Mouse (Mus musculus) midbrain, embryonic 13.5 days (tissue): ENCODE measurements around the gene Olfr9. TPM values are rescaled to one million over a fixed set of nuclear protein-coding genes. Genes with fewer than 3 reads are reported as not detected.
"Not testable (repeated sequence)": the region's sequence is repeated elsewhere in the genome, so short reads cannot be mapped to it uniquely, and the experiment has no call there.

Experiments used
- ATAC-seq: fragments of 200-750 bp; cut with Nextera tagmentation; 2 replicates; pipeline ENCODE4 v1.8.0; 2017; ENCODE audit warnings: mild to moderate bottlenecking, moderate TSS enrichment, moderate library complexity
- H3K27ac ChIP-seq: fragments of 300-500 bp; sonication (generic); 2 replicates; pipeline ENCODE4 v1.5.1; 2015; ENCODE audit warnings: inconsistent platforms, mild to moderate bottlenecking, moderate library complexity
- H3K27me3 ChIP-seq: fragments of 300-500 bp; sonication (generic); 2 replicates; pipeline ENCODE4 v1.6.1; 2015; ENCODE audit warnings: mild to moderate bottlenecking, inconsistent platforms
- H3K36me3 ChIP-seq: fragments of 300-500 bp; sonication (generic); 2 replicates; pipeline ENCODE4 v1.6.1; 2015; ENCODE audit warnings: mild to moderate bottlenecking, inconsistent platforms
- H3K4me1 ChIP-seq: fragments of 300-500 bp; sonication (generic); replicated peaks from 2 replicates; pipeline ENCODE4 v1.6.1; 2015; ENCODE audit warnings: inconsistent platforms
- H3K4me2 ChIP-seq: fragments of 300-500 bp; sonication (generic); replicated peaks from 2 replicates; pipeline ENCODE4 v1.6.1; 2015; ENCODE audit warnings: moderate library complexity, mild to moderate bottlenecking, inconsistent platforms
- H3K4me3 ChIP-seq: fragments of 300-500 bp; sonication (generic); replicated peaks from 2 replicates; pipeline ENCODE4 v1.5.1; 2015; ENCODE audit warnings: mild to moderate bottlenecking, inconsistent platforms
- H3K9ac ChIP-seq: fragments of 300-500 bp; sonication (generic); replicated peaks from 2 replicates; pipeline ENCODE4 v1.6.1; 2015; ENCODE audit warnings: mild to moderate bottlenecking, inconsistent platforms
- H3K9me3 ChIP-seq: fragments of 300-500 bp; sonication (generic); 2 replicates; pipeline ENCODE4 v1.6.1; 2016; ENCODE audit warnings: mild to moderate bottlenecking, inconsistent platforms
- WGBS: fragments of 180-500 bp; shearing (Covaris S2); methylation state at CpG from one replicate; pipeline ENCODE4 v1.1.7; 2015; 5-methylcytosine and 5-hydroxymethylcytosine counted together
- polyA plus RNA-seq: library from polyadenylated mRNA; unstranded; fragments of >200 nt; fragmentation: Nextera tagmentation; extraction: Ambion mirVana; gene quantifications from 2 replicates; pipeline ENCODE4 v1.2.1, GENCODE M21; 2015

Gene Olfr9
- polyA plus RNA-seq, 1 experiment from 2014 or later = not detected

DNA sequence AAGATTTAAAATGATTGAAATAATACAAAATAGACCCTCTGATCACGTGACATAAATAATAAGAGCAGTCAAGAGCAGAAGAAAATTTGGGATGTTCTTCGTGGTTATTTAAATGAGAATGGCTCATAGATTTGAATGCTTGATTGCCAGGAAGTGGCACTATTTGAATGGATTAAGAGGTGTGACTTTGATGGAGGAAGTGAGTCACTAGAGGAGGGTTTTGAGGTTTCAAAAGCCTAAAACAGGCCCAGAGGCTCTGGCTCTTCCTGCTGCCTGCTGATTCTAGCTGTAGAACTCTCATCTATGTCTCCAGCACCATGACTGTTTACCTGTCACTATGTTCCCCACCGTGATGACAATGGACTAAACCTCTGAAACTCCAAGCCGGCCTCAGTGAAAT is 16.4 kb upstream of the Olfr9 start:
- Histone ChIP-seq H3K27ac (no peak overlapping the region), H3K4me1 (no peaks in the 10 kb centered on the region), H3K27me3 (no peaks in the 10 kb centered on the region), H3K4me2 (no peak overlapping the region), H3K9me3 (no peaks in the 10 kb centered on the region), H3K36me3 (no peaks in the 10 kb centered on the region), H3K9ac (no peak overlapping the region), H3K4me3 (no peak overlapping the region)
- ATAC-seq = no peak
- WGBS = 79% methylated on average over 4 of the region's 4 CpGs

DNA sequence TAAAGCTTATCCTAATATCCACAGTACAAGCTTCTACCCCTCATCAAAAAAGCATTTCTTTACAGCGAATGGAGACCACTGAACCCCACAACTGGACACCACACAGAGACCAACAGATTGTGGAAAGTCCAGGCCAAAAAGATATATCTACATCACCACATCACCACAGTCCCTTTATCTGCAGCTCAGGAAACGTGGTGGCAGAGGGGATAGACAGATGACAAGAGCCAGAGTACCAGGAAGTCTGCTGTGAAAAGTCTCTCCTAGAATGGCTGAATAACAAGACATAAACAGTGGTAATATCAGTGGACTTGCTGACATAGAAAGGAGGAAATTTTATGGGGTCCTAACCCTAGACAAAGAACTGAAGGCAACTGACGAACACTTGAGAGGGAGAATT is 12.8 kb upstream of the Olfr9 start:
- Histone ChIP-seq H3K4me3 (no peak overlapping the region), H3K27me3 (no peaks in the 10 kb centered on the region), H3K36me3 (no peaks in the 10 kb centered on the region), H3K4me1 (no peaks in the 10 kb centered on the region), H3K27ac (no peak overlapping the region), H3K9ac (no peak overlapping the region), H3K9me3 (no peaks in the 10 kb centered on the region), H3K4me2 (no peak overlapping the region)
- 67% methylated on average over 3 of the region's 3 CpGs for WGBS
- ATAC-seq = no peak

DNA sequence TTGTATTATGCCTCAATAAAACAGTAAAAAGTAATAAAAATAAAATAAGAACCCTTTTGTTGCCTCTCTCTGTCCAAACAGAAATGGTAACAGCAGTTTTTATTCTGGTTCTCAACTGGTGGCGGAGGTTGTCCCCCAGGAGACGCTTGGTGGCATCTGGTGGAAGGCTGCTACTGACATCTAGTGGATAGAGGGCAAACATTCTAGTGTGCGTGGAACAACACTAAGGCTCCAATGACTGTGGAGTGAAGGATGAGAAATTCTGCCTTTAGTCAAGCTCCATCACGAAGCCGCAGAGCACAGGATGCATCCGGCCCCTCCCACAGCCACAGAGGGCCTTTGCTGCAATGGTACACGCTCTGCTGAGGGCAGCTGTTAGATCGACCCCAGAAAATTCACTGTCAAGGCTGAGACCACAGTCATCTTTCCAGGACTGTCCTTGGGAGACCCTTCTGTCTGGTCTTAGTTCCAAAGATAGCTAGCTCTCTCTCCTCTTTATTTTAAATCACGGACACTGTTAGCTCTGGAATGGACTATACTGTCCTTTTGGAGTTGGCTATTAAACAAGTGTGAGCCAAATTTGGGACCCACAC is 11.6 kb upstream of the Olfr9 start:
- peak; percentile 64; the same call in 1 of the 2 replicates for ATAC-seq
- H3K9me3 ChIP-seq = no peaks in the 10 kb centered on the region
- H3K27me3 ChIP-seq = no peaks in the 10 kb centered on the region
- H3K9ac ChIP-seq = no peak overlapping the region
- H3K4me1 ChIP-seq = no peaks in the 10 kb centered on the region
- WGBS = 33% methylated on average over 9 of the region's 9 CpGs
- H3K4me3 ChIP-seq = no peak overlapping the region
- no peak overlapping the region for H3K4me2 ChIP-seq
- H3K27ac ChIP-seq = no peak overlapping the region
- H3K36me3 ChIP-seq = no peaks in the 10 kb centered on the region

DNA sequence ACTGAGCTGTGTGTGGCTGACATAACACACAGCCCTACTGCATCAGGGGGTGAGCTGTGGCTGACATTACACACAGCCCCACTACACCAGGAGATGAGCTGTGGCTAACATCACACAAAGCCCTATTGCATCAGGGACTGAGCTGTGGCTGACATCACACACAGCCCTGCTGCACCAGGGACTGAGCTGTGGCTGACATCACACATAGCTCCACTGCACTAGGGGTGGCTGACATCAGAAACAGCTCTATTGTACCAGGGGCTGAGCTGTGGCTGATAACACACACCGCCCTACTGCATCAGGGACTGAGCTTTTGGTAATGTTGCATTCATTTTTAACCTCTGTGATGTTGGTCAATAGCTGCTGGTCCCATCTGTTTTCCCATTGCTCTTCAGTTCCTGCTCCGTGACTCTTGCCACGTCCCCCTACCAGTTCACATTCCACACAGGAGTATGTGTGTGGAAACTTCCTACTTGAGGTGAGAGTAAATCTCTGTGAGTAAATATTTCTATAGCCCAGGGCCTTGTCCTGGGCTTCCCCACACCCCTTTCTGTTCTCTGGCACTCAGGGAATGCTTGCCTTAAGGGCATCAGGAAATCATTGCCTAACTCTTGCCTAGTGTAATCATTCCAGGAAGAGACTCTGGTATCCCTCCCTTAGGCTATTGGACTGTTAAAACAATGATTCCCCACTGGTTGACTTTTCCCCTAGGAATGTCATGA is 8.4 kb upstream of the Olfr9 start:
- no peak overlapping the region for H3K4me3 ChIP-seq
- H3K27ac ChIP-seq = no peak overlapping the region
- ATAC-seq = peak; percentile 21; the same call in 1 of the 2 replicates
- no peak overlapping the region for H3K9ac ChIP-seq
- 84% methylated on average over 3 of the region's 3 CpGs for WGBS
- no peak overlapping the region for H3K4me2 ChIP-seq
- H3K9me3 ChIP-seq = no peaks in the 10 kb centered on the region
- no peaks in the 10 kb centered on the region for H3K27me3 ChIP-seq
- no peaks in the 10 kb centered on the region for H3K4me1 ChIP-seq
- no peaks in the 10 kb centered on the region for H3K36me3 ChIP-seq

DNA sequence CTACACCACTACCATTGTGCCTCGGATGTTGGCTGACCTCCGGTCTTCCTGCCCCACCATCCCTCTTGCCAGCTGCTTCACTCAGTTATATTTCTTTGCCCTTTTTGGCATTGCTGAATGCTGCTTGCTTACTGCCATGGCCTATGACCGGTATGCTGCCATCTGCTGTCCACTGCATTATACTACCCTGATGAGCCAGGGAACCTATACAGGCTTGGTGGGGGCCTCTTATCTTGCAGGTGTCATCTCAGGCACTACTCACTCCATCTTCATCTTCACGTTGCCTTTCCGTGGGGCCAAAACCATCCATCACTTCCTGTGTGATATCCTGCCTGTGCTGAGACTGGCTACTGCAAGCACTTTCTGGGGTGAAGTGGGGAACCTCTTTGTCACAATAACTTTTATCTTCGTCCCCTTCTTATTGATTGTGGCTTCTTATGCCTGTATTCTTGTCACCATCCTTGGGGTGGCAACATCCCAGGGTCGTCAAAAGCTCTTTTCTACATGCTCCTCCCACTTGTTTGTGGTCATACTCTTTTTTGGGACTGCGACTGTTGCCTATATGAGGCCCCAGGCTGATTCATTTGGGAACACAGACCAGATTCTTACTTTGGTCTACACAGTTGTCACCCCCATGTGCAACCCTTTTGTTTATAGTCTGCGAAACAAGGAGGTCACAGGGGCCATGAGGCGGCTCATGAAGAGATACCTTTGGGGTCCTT is 1.1 kb downstream of the Olfr9 start:
- not testable (repeated sequence) for H3K4me2 ChIP-seq, H3K4me3 ChIP-seq, H3K9ac ChIP-seq, H3K27ac ChIP-seq, H3K4me1 ChIP-seq, H3K27me3 ChIP-seq, H3K36me3 ChIP-seq, H3K9me3 ChIP-seq
- peak; percentile 30; the same call in 1 of the 2 replicates for ATAC-seq
- WGBS = 73% methylated on average over 7 of the region's 10 CpGs

DNA sequence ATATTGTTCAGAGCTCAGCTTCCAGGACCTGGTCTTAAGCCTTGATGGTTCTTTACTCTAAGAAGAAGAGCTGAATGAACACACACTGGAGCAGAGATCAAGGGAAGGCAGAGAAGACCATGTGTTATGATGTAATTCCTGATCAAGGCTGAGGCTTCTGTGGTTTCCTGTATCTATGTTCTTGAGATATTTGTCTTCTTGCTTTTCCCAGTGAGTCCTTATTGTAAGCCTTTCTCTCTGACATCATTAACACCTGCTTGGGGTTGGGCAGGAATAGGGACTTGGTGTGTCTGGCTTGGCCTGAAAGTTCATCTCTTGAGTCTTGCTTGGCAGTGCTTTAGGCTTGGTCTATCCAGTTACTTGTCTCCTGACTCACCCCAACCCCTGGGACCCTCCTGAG is 1.8 kb downstream of the Olfr9 start:
- H3K27me3 ChIP-seq = no peaks in the 10 kb centered on the region
- H3K9me3 ChIP-seq = no peaks in the 10 kb centered on the region
- no peak overlapping the region for H3K9ac ChIP-seq
- H3K4me2 ChIP-seq = no peak overlapping the region
- H3K27ac ChIP-seq = no peak overlapping the region
- no peak for ATAC-seq
- no peaks in the 10 kb centered on the region for H3K36me3 ChIP-seq
- H3K4me1 ChIP-seq = no peaks in the 10 kb centered on the region
- no peak overlapping the region for H3K4me3 ChIP-seq

DNA sequence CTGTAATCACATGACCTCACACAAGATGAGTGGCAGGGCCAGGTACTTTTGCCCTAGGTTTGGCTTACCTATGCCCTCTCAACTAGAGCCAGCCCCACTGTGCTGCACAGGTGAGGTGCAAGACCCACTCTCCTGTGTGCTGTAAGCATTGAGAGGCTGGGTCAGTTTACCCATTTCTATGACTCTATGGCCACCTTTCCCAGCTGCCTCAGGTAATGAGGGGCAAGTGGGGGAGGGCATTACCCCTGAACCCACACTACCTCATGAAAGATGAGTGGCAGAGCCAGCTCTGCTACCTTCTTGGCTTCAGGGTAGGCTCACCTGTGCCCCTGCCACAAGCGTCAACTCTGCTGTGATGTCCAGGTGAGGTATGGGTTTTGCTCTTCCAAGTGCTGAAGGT is 6.6 kb downstream of the Olfr9 start:
- H3K36me3 ChIP-seq = no peaks in the 10 kb centered on the region
- WGBS = 100% methylated on average over 1 of the region's 1 CpGs
- H3K4me3 ChIP-seq = no peak overlapping the region
- no peaks in the 10 kb centered on the region for H3K4me1 ChIP-seq
- H3K9me3 ChIP-seq = no peaks in the 10 kb centered on the region
- ATAC-seq = no peak
- no peak overlapping the region for H3K27ac ChIP-seq
- no peaks in the 10 kb centered on the region for H3K27me3 ChIP-seq
- H3K9ac ChIP-seq = no peak overlapping the region
- H3K4me2 ChIP-seq = no peak overlapping the region

DNA sequence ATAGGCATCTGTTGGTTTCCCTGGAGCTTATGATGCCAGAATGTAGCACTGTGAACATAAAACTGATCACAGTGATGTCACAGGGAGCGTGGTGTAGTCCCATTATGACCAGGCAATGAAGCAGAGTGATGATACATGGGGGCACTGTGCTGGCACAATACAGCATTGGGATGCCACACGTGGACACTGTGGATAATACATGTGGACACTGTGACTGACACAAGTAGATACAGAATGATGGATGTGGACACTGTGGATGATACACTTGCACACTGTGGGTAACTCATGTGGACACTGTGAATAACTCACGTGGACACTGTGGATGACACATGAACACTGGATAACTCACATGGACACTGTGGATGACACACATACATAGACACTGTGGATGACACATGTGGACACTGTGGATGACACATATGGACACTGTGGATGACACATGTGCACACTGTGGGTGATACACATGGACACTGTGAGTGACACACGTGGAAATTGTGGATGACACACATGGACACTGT is 7.4 kb downstream of the Olfr9 start:
- Histone ChIP-seq H3K27ac (no peak overlapping the region), H3K36me3 (no peaks in the 10 kb centered on the region), H3K9ac (no peak overlapping the region), H3K4me2 (no peak overlapping the region), H3K4me3 (no peak overlapping the region), H3K4me1 (no peaks in the 10 kb centered on the region), H3K27me3 (no peaks in the 10 kb centered on the region), H3K9me3 (no peaks in the 10 kb centered on the region)
- ATAC-seq = peak; percentile 45
- WGBS = 76% methylated on average over 4 of the region's 4 CpGs

DNA sequence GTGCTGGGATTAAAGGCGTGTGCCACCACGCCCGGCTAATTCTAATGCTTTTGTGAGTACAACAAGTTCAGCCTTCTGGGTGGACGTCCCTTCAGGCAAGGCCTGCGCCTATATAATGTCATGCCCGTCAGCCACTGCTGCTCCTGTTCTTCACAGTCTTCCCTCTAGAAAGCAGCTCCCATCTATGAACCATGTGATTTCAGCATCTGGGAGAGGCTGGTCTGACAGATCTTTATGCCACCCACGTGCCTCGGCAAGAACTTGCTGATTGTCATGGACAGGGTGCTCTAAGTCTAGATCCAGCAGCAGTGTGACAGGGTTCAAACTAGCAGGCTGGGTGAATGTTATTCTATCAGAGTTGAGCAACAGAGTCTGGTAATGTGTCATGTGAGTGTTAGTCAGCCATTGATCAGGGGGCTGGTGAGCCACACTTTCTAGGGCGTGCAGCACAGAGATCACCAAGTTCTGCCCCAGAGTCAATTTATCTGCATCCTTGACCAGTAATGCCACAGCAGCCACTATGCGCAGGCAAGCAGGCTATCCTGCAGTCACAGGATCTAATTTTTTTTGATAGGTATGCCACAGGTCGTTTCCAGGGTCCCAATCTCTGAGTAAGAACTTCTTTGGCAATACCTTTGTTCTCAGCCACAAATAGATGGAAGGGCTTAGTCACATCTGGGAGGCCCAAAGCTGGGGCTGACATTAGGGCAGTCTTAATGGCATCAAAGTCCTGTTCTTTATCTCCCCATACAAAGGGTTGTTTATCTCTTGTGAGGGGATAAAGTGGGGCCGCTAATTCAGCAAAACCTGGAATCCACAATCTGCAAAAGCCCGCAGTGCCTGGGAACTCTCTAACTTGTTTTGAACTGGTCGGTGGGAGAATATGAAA is 15.0 kb downstream of the Olfr9 start:
- no peak overlapping the region for H3K4me2 ChIP-seq
- H3K9ac ChIP-seq = no peak overlapping the region
- no peak for ATAC-seq
- no peak overlapping the region for H3K4me3 ChIP-seq
- no peak overlapping the region for H3K27ac ChIP-seq
- no peaks in the 10 kb centered on the region for H3K36me3 ChIP-seq
- 66% methylated on average over 14 of the region's 14 CpGs for WGBS
- H3K9me3 ChIP-seq = no peaks in the 10 kb centered on the region; the same call in 1 of the 2 replicates
- no peaks in the 10 kb centered on the region for H3K27me3 ChIP-seq
- no peaks in the 10 kb centered on the region for H3K4me1 ChIP-seq

DNA sequence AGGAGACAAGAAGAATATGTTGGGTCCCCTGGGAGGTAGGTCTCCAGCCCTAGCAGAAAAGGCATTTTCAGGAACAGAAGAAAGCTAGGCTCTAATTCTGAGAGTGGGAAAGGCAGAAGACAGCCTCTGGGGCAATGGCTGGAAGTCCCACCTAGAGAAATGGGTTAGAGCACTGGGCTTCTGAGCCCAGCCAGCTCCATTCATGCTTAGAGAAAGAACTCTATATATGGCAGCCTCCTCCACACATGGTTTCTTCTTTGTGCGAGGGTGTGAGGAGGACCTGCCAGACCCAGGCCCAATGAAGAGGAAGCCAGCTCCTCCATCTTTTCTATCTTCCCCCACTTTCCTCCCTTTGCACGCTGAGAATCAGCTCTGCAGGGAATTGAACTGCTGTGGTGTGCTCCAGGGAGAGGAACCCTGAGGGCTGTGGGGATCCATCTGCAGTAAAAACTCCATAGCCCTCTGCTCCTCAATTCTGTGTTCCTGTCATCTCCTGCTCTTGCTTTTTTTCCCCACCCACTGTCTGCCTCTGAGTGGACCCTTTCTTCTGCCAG is 21.1 kb downstream of the Olfr9 start, which contains the start of gene Olfr763:
Olfr763 (plus strand) TSS at position 504 of the 554 bp plus-strand sequence.
- 83% methylated on average over 2 of the region's 2 CpGs for WGBS
- no peaks in the 10 kb centered on the region; the same call in 1 of the 2 replicates for H3K9me3 ChIP-seq
- H3K9ac ChIP-seq = no peak within 1 kb of the TSS
- H3K4me1 ChIP-seq = no peaks in the 10 kb centered on the region
- H3K36me3 ChIP-seq = no peaks in the 10 kb centered on the region
- H3K4me2 ChIP-seq = no peak within 1 kb of the TSS
- H3K27ac ChIP-seq = no peak within 1 kb of the TSS
- no peak for ATAC-seq
- no peak within 1 kb of the TSS for H3K4me3 ChIP-seq
- H3K27me3 ChIP-seq = no peaks in the 10 kb centered on the region

DNA sequence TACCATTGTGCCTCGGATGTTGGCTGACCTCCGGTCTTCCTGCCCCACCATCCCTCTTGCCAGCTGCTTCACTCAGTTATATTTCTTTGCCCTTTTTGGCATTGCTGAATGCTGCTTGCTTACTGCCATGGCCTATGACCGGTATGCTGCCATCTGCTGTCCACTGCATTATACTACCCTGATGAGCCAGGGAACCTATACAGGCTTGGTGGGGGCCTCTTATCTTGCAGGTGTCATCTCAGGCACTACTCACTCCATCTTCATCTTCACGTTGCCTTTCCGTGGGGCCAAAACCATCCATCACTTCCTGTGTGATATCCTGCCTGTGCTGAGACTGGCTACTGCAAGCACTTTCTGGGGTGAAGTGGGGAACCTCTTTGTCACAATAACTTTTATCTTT is 22.3 kb downstream of the Olfr9 start:
- H3K9ac ChIP-seq, H3K27me3 ChIP-seq, H3K27ac ChIP-seq, H3K4me1 ChIP-seq, H3K4me2 ChIP-seq, ATAC-seq, H3K36me3 ChIP-seq, H3K4me3 ChIP-seq, H3K9me3 ChIP-seq: not testable (repeated sequence)
- 72% methylated on average over 2 of the region's 5 CpGs for WGBS
